Mouse (Mus musculus): ENCODE data around the gene Mindy4. TPM values are rescaled to one million over a fixed set of nuclear protein-coding genes. Genes with fewer than 3 reads are reported as not detected.
"Not testable (repeated sequence)": the region's sequence is repeated elsewhere in the genome, so short reads cannot be mapped to it uniquely, and the experiment has no call there.

The Mindy4 gene
- 1 to 10 TPM; 9.7 to 9.9 TPM for total RNA-seq (2021)
- long read RNA-seq, experiment 1, full-length matches to known transcripts = 1 of 3 reads
- long read RNA-seq, experiment 1, partial matches to known transcripts = 1 of 3 reads
- long read RNA-seq, experiment 1, other reads (novel, unspliced or antisense) = 1 of 3 reads
- long read RNA-seq, experiment 2, full-length matches to known transcripts = 8 of 12 reads
- long read RNA-seq, experiment 2, partial matches to known transcripts = 0 of 12 reads
- long read RNA-seq, experiment 2, other reads (novel, unspliced or antisense) = 4 of 12 reads

GRCm38 (mm10) chr6:55202913-55203910 lies at the start of gene Mindy4:
Gene Mindy4 (plus strand): TSS chr6:55203383.
- DNase-seq (ENCODE audit: low spot score in 2 of 2) = peak; percentile 63 to 79

DNA sequence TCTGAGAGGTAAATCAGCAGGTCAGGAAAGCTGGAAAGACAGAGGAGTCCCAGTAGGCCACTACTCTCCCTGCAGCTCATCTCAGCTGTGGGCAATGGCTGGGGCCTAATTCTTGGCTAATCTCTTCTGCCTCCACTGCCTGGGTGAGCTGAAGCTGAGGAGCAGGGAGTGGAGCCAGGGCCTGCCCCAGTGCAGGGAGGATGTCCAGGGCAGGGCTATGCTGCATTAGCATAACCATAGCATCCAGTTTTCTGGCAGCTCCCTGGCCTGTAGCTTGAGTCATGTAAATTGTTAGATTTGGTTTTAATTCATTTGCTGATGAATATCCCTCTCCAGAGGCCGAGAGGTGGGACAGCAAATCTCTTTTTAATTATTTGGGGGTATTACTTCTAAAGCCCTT lies 43.9 kb upstream of the Mindy4 start:
- DNase-seq (ENCODE audit: low spot score in 2 of 2) = no peak

DNA sequence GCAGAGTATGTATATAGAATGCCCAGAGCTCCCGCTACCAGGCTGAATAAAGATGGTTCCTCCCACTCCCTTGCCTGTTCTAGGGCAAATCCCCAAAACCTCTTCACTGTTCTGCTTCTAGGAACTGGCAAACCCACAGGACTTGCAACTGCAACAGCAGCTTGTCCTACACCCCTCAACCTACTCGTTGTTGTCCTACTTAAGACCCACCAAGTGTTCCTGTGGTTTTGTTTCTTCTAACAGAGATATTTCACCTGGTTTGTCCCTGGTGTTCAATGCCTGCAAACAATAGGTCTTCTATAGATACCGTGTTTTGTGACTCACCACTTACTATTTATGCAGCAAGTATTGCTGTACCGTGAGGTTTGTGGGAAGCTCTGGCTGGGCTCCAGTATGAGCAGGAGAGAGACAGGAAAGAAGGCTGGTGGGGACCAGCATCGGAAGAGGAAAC lies 41.8 kb upstream of the Mindy4 start:
- DNase-seq (ENCODE audit: low spot score in 2 of 2) = no peak

GRCm38 (mm10) chr6:55163046-55163584 lies 40.1 kb upstream of the Mindy4 start:
- DNase-seq (ENCODE audit: low spot score in 2 of 2) = no peak

GRCm38 (mm10) chr6:55166777-55167463 lies 36.3 kb upstream of the Mindy4 start:
- DNase-seq (ENCODE audit: low spot score in 2 of 2) = peak in 1 of 2 experiments; percentile 43

GRCm38 (mm10) chr6:55169818-55170217 lies 33.4 kb upstream of the Mindy4 start:
- no peak for DNase-seq (ENCODE audit: low spot score in 2 of 2)

- no peak for DNase-seq (ENCODE audit: low spot score in 2 of 2)
Measured at GRCm38 (mm10) chr6:55171638-55172037, 31.5 kb upstream of the Mindy4 start.

DNA sequence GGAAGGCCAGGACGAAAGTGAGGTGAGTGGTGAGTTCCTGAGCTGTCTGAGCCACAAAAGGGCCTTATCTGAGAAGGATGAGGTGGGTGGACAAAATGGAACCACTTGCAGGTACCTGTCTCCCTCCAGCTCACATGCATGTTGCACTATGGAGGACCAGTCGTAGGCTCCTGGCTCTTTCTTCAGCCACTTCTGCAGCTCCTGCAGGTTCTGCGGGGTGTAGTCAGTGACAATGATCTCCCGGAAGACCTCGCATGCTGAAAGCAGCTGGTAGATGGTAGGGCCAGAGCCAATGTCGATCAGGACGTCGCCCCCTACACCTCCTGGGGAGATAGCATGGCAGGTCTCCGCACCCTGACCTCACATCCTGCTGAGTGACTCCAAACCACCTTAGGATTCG lies 30.0 kb upstream of the Mindy4 start:
- DNase-seq (ENCODE audit: low spot score in 2 of 2) = no peak

DNA sequence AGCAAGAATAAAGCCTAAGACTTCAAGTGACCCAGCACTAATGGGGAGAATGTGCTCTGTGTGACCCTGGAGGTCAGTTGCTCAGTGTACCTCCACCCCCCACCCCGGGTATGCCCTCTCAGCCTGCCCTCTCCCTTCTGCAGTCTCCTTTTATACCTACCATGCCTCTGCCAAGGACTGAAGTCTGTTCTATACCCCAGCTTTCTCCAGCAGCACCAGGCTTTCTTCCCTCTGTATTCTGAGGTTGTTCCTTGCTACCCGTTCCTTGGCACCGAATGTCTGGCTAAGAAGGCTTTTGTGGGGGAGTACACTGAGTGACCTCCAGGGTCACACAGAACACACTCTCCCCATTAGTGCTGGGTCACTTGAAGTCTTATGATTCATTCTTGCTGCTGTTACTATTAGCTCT lies 29.2 kb upstream of the Mindy4 start:
- DNase-seq (ENCODE audit: low spot score in 2 of 2) = no peak

DNA sequence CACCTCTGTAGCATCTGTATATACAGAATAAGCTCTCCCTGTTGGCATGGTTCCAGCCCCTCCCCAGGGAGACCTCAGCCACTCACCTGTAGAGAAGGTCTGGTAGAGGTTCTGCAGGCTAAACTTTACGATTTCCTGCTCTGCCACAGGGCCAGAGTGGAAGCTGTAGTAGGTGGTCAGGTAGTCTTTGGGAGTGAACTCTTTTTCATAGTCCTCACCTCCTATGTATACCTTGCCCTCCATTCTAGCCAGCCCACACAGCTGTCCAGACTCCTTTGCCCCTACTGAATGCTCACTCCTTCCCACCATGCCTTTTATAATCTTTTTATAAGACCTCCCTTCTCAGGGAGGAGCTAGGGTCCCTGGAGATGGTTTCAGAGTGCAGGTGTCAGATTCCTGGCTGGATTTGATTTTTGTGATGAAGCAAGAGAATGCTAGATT lies 28.4 kb upstream of the Mindy4 start, which contains the start of gene Inmt:
Gene Inmt, minus strand, starts transcription at position 303 of the 441 bp plus-strand sequence.
- no peak for DNase-seq (ENCODE audit: low spot score in 2 of 2)

- DNase-seq (ENCODE audit: low spot score in 2 of 2) = no peak
Measured at GRCm38 (mm10) chr6:55175456-55175855, 27.7 kb upstream of the Mindy4 start.

- no peak for DNase-seq (ENCODE audit: low spot score in 2 of 2)
Measured at GRCm38 (mm10) chr6:55175892-55176291, 27.3 kb upstream of the Mindy4 start.

DNA sequence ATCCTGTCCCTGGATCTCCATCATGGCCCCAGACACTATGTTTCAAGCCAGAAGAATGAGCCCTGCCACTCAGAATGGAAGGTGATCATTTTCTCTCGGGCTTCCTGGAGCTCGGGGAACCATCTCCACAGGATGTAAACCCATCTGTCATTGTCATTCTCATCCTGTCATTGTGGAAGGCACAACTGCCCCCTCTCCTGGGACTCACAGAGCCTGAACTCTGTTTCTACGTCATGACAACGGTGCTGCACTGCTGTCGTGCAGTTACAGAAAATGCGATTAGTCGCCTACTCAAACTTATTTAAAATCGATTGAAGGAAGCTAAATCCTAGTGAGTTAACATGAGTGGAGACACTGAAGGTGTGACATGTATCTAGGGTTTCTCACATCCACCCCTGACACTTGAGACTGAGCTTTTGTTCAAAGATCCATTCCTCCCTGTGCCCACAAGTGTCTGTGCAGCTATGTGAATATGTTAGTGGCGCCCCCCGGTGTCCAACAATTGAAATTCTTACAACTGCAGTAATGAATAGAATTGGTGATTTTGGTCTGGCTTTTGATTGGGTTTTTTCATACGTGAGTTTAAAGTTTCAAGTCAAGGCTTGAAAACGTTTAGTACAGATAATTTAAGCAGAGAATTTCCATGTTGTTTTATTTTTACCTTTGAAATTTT lies 26.0 kb upstream of the Mindy4 start:
- no peak for DNase-seq (ENCODE audit: low spot score in 2 of 2)

DNA sequence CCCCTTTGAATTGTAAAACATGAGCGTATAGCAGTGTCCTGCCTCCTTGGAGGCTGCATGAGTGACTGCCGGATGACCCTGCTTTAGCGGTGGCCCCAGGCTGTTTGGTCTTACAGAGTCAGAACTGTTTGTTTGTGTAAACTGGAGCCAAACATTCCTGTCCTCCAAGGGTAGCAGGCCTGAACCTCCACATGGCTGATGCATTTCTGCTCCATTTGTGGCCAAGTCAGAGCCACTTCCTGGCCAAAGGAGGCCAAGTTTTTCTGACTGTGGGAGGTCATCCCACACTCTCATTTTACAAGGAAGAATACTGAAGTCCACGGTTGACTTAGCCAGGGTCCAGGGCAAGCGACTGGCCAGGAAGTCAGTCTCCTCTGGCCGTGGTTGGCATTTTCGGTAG lies 23.6 kb upstream of the Mindy4 start:
- DNase-seq (ENCODE audit: low spot score in 2 of 2) = no peak

DNA sequence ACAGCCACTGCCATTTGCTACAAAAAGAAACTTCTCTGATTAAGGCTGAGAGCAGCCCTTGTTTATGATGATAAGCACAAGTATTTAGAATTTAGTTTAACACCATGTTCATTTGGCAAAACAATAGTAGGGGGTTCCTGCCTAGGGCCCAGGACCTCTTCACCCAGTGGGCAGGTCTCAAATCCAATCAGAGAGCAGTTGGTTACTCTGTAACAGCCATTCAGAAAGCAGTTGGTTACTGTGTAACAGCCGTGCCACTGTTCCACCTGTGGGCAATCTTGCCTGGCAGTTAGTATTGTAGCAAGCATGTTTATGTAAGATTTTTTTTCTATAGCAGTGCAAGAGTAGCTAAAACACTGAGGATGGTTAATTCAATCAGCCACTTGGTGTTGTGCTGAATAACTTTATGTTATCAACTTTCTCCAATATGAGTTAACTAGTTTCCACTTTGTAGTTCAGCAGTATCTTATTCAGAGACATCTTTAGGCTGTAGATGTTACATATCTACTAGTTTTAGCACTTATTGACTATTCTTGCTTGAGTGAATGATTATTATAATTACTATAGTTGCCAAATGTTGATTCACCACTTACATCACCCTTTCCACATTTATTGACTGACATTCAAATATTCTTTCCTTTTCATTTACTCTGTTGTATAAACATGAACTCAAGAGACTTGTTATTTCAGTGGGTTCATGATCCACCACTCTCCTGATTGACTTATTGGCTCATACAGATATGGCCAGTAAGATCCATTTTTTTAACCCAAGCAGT lies 20.3 kb upstream of the Mindy4 start:
- DNase-seq (ENCODE audit: low spot score in 2 of 2) = no peak

DNA sequence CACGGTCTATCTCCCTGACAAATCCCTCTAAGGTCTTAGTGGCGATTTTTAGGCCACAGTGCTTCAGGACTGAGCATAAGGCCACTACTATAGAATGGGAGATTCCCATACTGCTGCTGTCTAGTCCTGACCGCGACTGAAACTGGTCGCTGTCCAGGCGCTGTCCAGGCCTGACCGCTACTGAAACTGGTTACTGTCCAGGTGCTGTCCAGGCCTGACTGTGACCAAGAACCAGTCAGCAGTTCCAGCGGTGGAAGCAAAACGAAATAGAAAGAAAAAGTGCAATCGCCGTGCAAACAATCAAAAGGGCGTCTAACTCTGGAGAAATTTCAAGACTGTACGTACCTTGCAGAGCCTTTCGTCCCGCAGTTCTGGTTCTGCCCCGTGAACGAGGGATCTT lies 15.4 kb upstream of the Mindy4 start:
- not testable (repeated sequence) for DNase-seq (ENCODE audit: low spot score in 2 of 2)

- DNase-seq (ENCODE audit: low spot score in 2 of 2) = no peak
Measured at GRCm38 (mm10) chr6:55189406-55189805, 13.8 kb upstream of the Mindy4 start.

- no peak for DNase-seq (ENCODE audit: low spot score in 2 of 2)
Measured at GRCm38 (mm10) chr6:55191537-55191936, 11.6 kb upstream of the Mindy4 start.

DNA sequence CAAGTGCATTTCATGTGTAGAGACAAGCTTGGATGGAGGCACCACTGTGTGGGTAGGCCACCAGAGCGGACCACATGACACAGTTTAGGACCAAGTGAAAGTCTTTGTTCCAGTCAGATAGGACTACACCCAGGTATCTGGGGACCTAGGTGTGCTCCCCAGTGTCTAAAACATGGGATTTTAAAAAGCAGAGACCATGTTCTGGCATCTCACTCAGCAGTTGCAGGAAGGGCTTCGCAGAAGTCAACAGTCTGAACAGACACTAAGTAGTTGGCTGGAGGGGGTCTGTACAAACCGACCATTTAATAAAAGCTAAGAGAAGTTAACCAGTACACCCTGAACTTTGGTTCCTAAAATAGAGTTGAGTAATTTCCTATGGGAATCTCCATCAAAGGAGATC lies 10.0 kb upstream of the Mindy4 start:
- DNase-seq (ENCODE audit: low spot score in 2 of 2) = no peak

DNA sequence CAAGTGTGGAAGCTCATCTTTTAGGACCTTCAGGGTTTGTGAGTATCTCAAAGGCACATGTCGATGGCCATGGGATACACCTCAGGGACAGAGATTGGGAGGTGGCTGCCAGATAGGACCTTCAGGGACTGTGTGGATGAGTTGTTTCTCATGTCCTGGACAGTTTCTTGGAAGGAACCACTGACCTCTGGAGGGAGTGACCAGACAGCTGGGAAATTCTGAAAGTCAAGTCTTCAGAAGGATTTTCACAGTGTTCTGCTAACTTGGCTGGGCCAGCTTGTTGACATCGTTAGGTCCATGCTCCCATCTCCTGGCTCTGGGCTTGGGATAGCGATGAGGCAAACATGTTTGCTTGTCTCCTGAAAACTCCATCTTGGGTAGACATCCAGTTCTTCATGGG lies 4.1 kb upstream of the Mindy4 start:
- DNase-seq (ENCODE audit: low spot score in 2 of 2) = no peak

All from adrenal gland, postnatal 4 days (tissue).